Mouse (Mus musculus): ENCODE data around the gene Gpr27. TPM values are rescaled to one million over a fixed set of nuclear protein-coding genes. Genes with fewer than 3 reads are reported as not detected.

Gene Gpr27
- not detected for polyA plus RNA-seq (2017; shearing (Covaris generic))

DNA sequence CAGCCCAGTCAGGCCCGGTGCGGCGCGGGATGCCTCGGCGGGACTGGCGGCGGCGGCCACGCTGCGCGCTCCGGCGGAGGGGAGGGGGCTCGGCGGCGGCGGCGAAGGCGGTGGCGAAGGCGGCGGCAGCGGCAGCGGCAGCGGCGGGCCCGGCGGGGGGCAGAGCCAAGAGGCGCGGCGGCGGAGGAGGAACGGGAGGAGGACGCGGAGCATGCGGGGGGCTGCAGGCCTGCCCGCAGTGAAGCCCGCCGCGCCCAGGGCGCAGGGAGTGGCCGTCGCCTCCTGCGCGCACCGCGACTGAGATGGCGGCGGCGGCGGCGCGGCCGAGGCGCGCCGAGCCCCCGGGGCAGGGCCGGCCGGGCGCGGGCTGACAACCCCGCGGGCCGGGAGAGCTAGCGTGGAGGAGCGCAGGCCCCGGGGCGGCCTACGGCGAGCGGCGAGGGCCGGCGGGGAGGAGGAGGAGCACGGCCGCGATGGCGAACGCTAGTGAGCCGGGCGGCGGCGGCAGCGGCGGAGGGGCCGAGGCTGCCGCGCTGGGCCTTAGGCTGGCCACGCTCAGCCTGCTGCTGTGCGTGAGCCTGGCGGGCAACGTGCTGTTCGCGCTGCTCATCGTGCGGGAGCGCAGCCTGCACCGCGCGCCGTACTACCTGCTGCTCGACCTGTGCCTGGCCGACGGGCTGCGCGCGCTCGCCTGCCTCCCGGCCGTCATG lies at the start of gene Gpr27:
Gene Gpr27 (plus strand): TSS at position 474 of the 710 bp plus-strand sequence.

DNA sequence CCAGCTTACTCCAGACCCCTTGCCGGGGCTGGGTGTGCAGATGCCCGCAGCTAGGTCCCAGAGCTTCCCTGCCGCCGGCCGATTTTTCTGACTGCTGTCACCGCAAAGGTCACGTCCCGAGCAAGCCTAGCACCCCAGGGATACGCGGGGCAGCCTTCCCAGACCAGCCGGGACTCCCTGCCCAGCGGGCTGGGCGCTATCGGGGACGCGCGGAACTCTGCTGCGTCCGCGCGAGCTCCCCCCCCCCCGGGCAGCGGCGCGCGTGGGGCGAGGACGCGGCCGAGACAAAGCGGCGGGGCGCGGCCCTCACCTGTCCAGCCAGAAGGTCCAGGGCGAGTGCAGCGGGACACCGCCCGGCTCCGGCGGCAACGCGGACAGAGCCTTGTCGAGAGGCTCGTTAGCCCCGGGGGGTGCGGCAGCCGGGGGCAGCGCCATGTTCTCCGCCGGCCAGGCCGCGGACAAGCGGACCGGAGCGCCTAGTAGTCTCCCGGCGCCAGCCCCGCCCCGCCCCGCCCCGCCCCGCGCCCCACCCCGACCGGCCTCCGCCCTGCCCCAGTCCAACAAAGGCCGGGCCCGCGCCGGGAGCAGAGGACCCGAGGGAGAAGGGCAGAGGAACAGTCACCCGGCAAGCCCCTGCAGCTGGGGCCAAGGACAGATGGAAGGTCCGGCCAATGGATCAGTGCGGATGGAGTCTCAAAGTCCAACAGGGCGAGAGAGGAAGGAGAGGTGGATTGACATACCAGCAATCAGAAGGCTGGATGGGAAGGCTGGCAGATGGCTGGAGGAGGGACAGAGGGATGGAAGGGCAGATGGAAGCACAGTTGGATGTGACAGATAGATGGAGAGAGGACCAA lies 25.9 kb upstream of the Gpr27 start, which contains the start of the genes Eif4e3 and Gm20696:
Gene Eif4e3 (minus strand): TSS at position 454 of the 854 bp plus-strand sequence.
Gene Gm20696 (minus strand): TSS at position 480 of the 854 bp plus-strand sequence.

DNA sequence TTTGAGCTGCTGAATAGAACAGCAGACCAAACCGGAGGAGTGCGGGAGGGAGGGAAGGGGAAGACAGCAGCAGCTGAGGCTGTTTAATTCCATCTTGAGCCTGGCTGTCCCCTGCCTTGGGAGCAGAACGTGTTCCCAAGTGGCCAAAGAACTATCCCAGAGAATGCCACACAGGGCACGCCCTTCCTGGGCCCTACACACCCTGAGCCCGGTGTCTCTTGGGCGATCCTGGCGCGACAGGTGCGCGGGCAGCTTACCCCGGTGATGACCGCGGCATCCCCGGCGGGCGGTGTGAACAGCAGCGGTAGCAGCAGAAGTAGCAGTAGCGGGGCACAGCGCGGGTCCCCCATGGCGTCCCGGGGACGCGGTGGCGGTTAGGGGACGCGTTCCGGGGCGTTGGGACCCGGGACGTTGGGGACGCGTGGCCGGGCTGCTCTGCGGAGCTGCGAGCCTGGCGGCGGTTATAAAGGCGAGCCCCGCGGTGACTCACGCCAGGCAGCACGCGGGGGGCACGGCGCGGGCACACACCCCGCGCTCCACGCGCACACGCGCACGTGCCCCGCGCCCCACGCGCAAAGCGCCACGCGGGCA lies 33.6 kb downstream of the Gpr27 start, which contains the start of gene Prok2:
Gene Prok2 (minus strand): TSS at position 422 of the 591 bp plus-strand sequence.

Other genes starting within 250 kb of the Gpr27 start
- gene Foxp1, start 170.0 kb upstream of the Gpr27 start, polyA plus RNA-seq (2017; shearing (Covaris generic)): 267 TPM
- 8.7 TPM for gene Eif4e3, start 25.9 kb upstream of the Gpr27 start, polyA plus RNA-seq (2017; shearing (Covaris generic))
- 4.6 TPM for gene Gm20696, start 25.9 kb upstream of the Gpr27 start, polyA plus RNA-seq (2017; shearing (Covaris generic))
- not detected for gene Prok2, start 33.7 kb downstream of the Gpr27 start, polyA plus RNA-seq (2017; shearing (Covaris generic))

Data from effector memory CD4-positive, alpha-beta T cell, adult 5 months (primary cell).